Mouse (Mus musculus) neural tube, embryonic 12.5 days (tissue): ENCODE measurements around the gene Nat8f5. TPM values are rescaled to one million over a fixed set of nuclear protein-coding genes. Genes with fewer than 3 reads are reported as not detected.

Experiments
- microRNA-seq: library from miRNA; unstranded; fragments of <30 nt; microRNA quantifications from one replicate; pipeline ENCODE4, GENCODE M21; 2017
- polyA plus RNA-seq: library from polyadenylated mRNA; unstranded; fragments of >200 nt; fragmentation: Nextera tagmentation; extraction: Ambion mirVana; gene quantifications from 2 replicates; pipeline ENCODE4 v1.2.1, GENCODE M21; 2016

Gene Nat8f5
- polyA plus RNA-seq, 1 experiment from 2014 or later: not detected

Small RNA genes within 50 kb of the gene (microRNA-seq; reads per million reads assigned to microRNA genes)
- not detected for gene Mir6375

Other genes starting within 250 kb of the Nat8f5 start
- 5.9 and 6.7 TPM in 2 replicates for gene Alms1, start 233.4 kb downstream of the Nat8f5 start, polyA plus RNA-seq
- gene Nat8f7, start 107.8 kb downstream of the Nat8f5 start, polyA plus RNA-seq: not detected in 2 replicates
- gene Nat8f3, start 55.2 kb downstream of the Nat8f5 start, polyA plus RNA-seq: 0.29 TPM in 1 of 2 replicates, not detected in the other
- gene Nat8f6, start within 50 bp of the Nat8f5 start, polyA plus RNA-seq: not detected in 2 replicates
- not detected in 2 replicates for gene Nat8, start 11.1 kb upstream of the Nat8f5 start, polyA plus RNA-seq
- gene Nat8f2, start 48.2 kb upstream of the Nat8f5 start, polyA plus RNA-seq: not detected in 2 replicates
- 4.6 TPM in 2 replicates for gene Nat8f4, start 83.9 kb upstream of the Nat8f5 start, polyA plus RNA-seq
- 41.2 and 41.4 TPM in 2 replicates for gene Tprkb, start 90.9 kb upstream of the Nat8f5 start, polyA plus RNA-seq
- gene Nat8f1, start 94.7 kb upstream of the Nat8f5 start, polyA plus RNA-seq: 9.6 and 9.9 TPM in 2 replicates
- 48.8 and 56.6 TPM in 2 replicates for gene Dusp11, start 140.7 kb upstream of the Nat8f5 start, polyA plus RNA-seq
- not detected in 2 replicates for gene Figla, start 195.2 kb upstream of the Nat8f5 start, polyA plus RNA-seq
- gene Add2, start 207.7 kb upstream of the Nat8f5 start, polyA plus RNA-seq: 110 and 116 TPM in 2 replicates